Mouse (Mus musculus) lung, embryonic 14.5 days (tissue): ENCODE data around the gene Eif4h. TPM values are rescaled to one million over a fixed set of nuclear protein-coding genes. Genes with fewer than 3 reads are reported as not detected.

ENCODE experiments used
- ATAC-seq: fragments of 200-750 bp; cut with Nextera tagmentation; 2 replicates; pipeline ENCODE4 v1.8.0; 2017; ENCODE audit warnings: mild to moderate bottlenecking, moderate TSS enrichment, moderate library complexity; ENCODE audit not compliant: insufficient read depth
- DNase-seq: peaks from one replicate; pipeline ENCODE4 v3.0.0-alpha.2; 2015
- H3K27ac ChIP-seq: fragments of 300-500 bp; sonication (generic); 2 replicates; pipeline ENCODE4 v1.5.1; 2014; ENCODE audit warnings: low read depth, mild to moderate bottlenecking, moderate library complexity
- H3K27me3 ChIP-seq: fragments of 300-500 bp; sonication (generic); 2 replicates; pipeline ENCODE4 v1.6.1; 2014; ENCODE audit warnings: low read length, control low read depth; ENCODE audit not compliant: insufficient read depth
- H3K36me3 ChIP-seq: fragments of 300-500 bp; sonication (generic); 2 replicates; pipeline ENCODE4 v1.6.1; 2014; ENCODE audit warnings: control low read depth; ENCODE audit not compliant: insufficient read depth
- H3K4me1 ChIP-seq: fragments of 300-500 bp; sonication (generic); 2 replicates; pipeline ENCODE4 v1.6.1; 2014; ENCODE audit warnings: antibody characterized with exemption, control low read depth; ENCODE audit not compliant: insufficient read depth
- H3K4me2 ChIP-seq: fragments of 300-500 bp; sonication (generic); 2 replicates; pipeline ENCODE4 v1.6.1; 2014; ENCODE audit warnings: mild to moderate bottlenecking
- H3K4me3 ChIP-seq: fragments of 300-500 bp; sonication (generic); 2 replicates; pipeline ENCODE4 v1.5.1; 2014; ENCODE audit warnings: low read depth, low read length
- H3K9ac ChIP-seq: fragments of 300-500 bp; sonication (generic); 2 replicates; pipeline ENCODE4 v1.6.1; 2014
- H3K9me3 ChIP-seq: fragments of 300-500 bp; sonication (generic); 2 replicates; pipeline ENCODE4 v1.6.1; 2016; ENCODE audit warnings: low read depth, low read length, control low read depth
- CTCF ChIP-seq: IDR thresholded peaks from 2 replicates; pipeline ENCODE4 v1.5.1; 2016; ENCODE audit warnings: antibody characterized with exemption, low read depth
- whole genome bisulfite sequencing: fragments of 180-500 bp; shearing (Covaris S2); extraction: QIAGEN DNeasy Blood & Tissue Kit; methylation state at CpG from one replicate; pipeline ENCODE4 v1.1.7; 2014; 5-methylcytosine and 5-hydroxymethylcytosine counted together
- polyA plus RNA-seq: library from polyadenylated mRNA; unstranded; fragments of >200 nt; fragmentation: Nextera tagmentation; extraction: Ambion mirVana; gene quantifications from 2 replicates; pipeline ENCODE4 v1.2.1, GENCODE M21; 2014

The Eif4h gene
- polyA plus RNA-seq, 1 experiment from 2014 or later, result 559 TPM

GRCm38 (mm10) chr5:134632841-134633240, 6.4 kb downstream of the Eif4h start:
- Histone ChIP-seq H3K27ac (no peak overlapping the region), H3K9ac (no peak overlapping the region), H3K4me1 (no peaks in the 10 kb centered on the region; the same call in 1 of the 2 replicates), H3K27me3 (no peaks in the 10 kb centered on the region), H3K4me2 (no peak overlapping the region), H3K4me3 (no peak overlapping the region), H3K36me3 (peaks cover 84% of the 10 kb centered on the region), H3K9me3 (no peaks in the 10 kb centered on the region)
- DNase-seq (no peak), ATAC-seq (no peak)
- WGBS, result 61% methylated on average over 2 of the region's 2 CpGs
- no peak for TF ChIP-seq CTCF

- DNase-seq (no peak), ATAC-seq (no peak)
- H3K36me3 ChIP-seq, result peaks cover 96% of the 10 kb centered on the region
- no peak overlapping the region for H3K9ac ChIP-seq
- no peaks in the 10 kb centered on the region for H3K9me3 ChIP-seq
- H3K4me2 ChIP-seq, result no peak overlapping the region
- TF ChIP-seq CTCF, result no peak
- H3K27ac ChIP-seq, result no peak overlapping the region
- H3K4me1 ChIP-seq, result no peaks in the 10 kb centered on the region
- no peak overlapping the region for H3K4me3 ChIP-seq
- H3K27me3 ChIP-seq, result no peaks in the 10 kb centered on the region
Measured at GRCm38 (mm10) chr5:134630835-134631234, 8.5 kb downstream of the Eif4h start.

- Histone ChIP-seq H3K27ac (no peak overlapping the region), H3K4me1 (no peaks in the 10 kb centered on the region), H3K4me2 (no peak overlapping the region), H3K36me3 (peaks cover 97% of the 10 kb centered on the region), H3K9ac (no peak overlapping the region), H3K27me3 (no peaks in the 10 kb centered on the region), H3K4me3 (no peak overlapping the region), H3K9me3 (no peaks in the 10 kb centered on the region)
- 52% methylated on average over 4 of the region's 4 CpGs for WGBS
- DNase-seq (no peak), ATAC-seq (no peak)
- TF ChIP-seq CTCF, result no peak
Measured at GRCm38 (mm10) chr5:134629508-134629907, 9.8 kb downstream of the Eif4h start.

- H3K4me3 ChIP-seq, result no peak overlapping the region
- no peaks in the 10 kb centered on the region for H3K4me1 ChIP-seq
- no peak overlapping the region for H3K9ac ChIP-seq
- no peak overlapping the region for H3K27ac ChIP-seq
- DNase-seq (no peak), ATAC-seq (no peak)
- H3K9me3 ChIP-seq, result no peaks in the 10 kb centered on the region
- no peaks in the 10 kb centered on the region for H3K27me3 ChIP-seq
- no peak for TF ChIP-seq CTCF
- H3K4me2 ChIP-seq, result no peak overlapping the region
- H3K36me3 ChIP-seq, result peaks cover 98% of the 10 kb centered on the region
- 69% methylated on average over 2 of the region's 2 CpGs for WGBS
Measured at GRCm38 (mm10) chr5:134622069-134622468, 17.2 kb downstream of the Eif4h start.

- H3K4me3 ChIP-seq, result no peak overlapping the region
- H3K27ac ChIP-seq, result no peak overlapping the region
- no peak overlapping the region for H3K9ac ChIP-seq
- no peak for ATAC-seq
- TF ChIP-seq CTCF, result no peak
- peaks cover 94% of the 10 kb centered on the region for H3K36me3 ChIP-seq
- no peak overlapping the region for H3K4me2 ChIP-seq
- H3K27me3 ChIP-seq, result no peaks in the 10 kb centered on the region
- DNase-seq, result no peak
- 92% methylated on average over 16 of the region's 16 CpGs for WGBS
- no peaks in the 10 kb centered on the region for H3K4me1 ChIP-seq
- no peaks in the 10 kb centered on the region for H3K9me3 ChIP-seq
Measured at GRCm38 (mm10) chr5:134621099-134621640, 18.1 kb downstream of the Eif4h start.

GRCm38 (mm10) chr5:134620457-134620856, 18.8 kb downstream of the Eif4h start:
- no peak overlapping the region for H3K4me3 ChIP-seq
- H3K9ac ChIP-seq, result no peak overlapping the region
- WGBS, result 90% methylated on average over 9 of the region's 9 CpGs
- no peaks in the 10 kb centered on the region for H3K9me3 ChIP-seq
- H3K4me1 ChIP-seq, result no peaks in the 10 kb centered on the region
- H3K36me3 ChIP-seq, result peaks cover 87% of the 10 kb centered on the region
- H3K27ac ChIP-seq, result no peak overlapping the region
- TF ChIP-seq CTCF, result no peak
- H3K4me2 ChIP-seq, result no peak overlapping the region
- no peaks in the 10 kb centered on the region for H3K27me3 ChIP-seq
- DNase-seq (no peak), ATAC-seq (no peak)

- Histone ChIP-seq H3K27me3 (no peaks in the 10 kb centered on the region), H3K4me2 (no peak overlapping the region), H3K4me1 (no peaks in the 10 kb centered on the region), H3K9me3 (no peaks in the 10 kb centered on the region), H3K36me3 (peaks cover 53% of the 10 kb centered on the region), H3K27ac (no peak overlapping the region), H3K9ac (no peak overlapping the region), H3K4me3 (no peak overlapping the region)
- peak; percentile 86 for TF ChIP-seq CTCF
- peak; percentile 9; the same call in 1 of the 2 replicates for ATAC-seq
- peak; percentile 61 for DNase-seq
- WGBS, result 64% methylated on average over 3 of the region's 3 CpGs
Measured at GRCm38 (mm10) chr5:134617071-134617470, 22.2 kb downstream of the Eif4h start.

GRCm38 (mm10) chr5:134615780-134616179, 23.5 kb downstream of the Eif4h start:
- WGBS, result 57% methylated on average over 4 of the region's 4 CpGs
- Histone ChIP-seq H3K36me3 (peaks cover 40% of the 10 kb centered on the region), H3K27ac (no peak overlapping the region), H3K9me3 (no peaks in the 10 kb centered on the region), H3K9ac (no peak overlapping the region), H3K27me3 (no peaks in the 10 kb centered on the region), H3K4me3 (no peak overlapping the region), H3K4me1 (no peaks in the 10 kb centered on the region), H3K4me2 (no peak overlapping the region)
- DNase-seq (no peak), ATAC-seq (no peak)
- no peak for TF ChIP-seq CTCF
